Mouse (Mus musculus) left cerebral cortex, adult 6 months (tissue): ENCODE data around the gene Pitpnb. TPM values are rescaled to one million over a fixed set of nuclear protein-coding genes. Genes with fewer than 3 reads are reported as not detected.

Experiments used
- long read RNA-seq, 2 experiments: library from polyadenylated mRNA; unstranded; transcript quantifications; one replicate each; pipeline ENCODE4 v2.0.0; 2019 to 2020
- polyA plus RNA-seq: library from polyadenylated mRNA; unstranded; fragments of <200 nt; fragmentation: Nextera tagmentation; gene quantifications from 2 replicates; pipeline ENCODE4 v1.2.3, GENCODE M21; 2021

Gene Pitpnb
- 74.6 and 97.1 TPM in 2 replicates for polyA plus RNA-seq
- long read RNA-seq, experiment 1, partial matches to known transcripts = 30 of 1,056 reads
- long read RNA-seq, experiment 1, other reads (novel, unspliced or antisense) = 1,026 of 1,056 reads
- long read RNA-seq, experiment 2, partial matches to known transcripts = 30 of 152 reads
- long read RNA-seq, experiment 2, other reads (novel, unspliced or antisense) = 122 of 152 reads

GRCm38 (mm10) chr5:111330417-111331098 lies at the start of gene Pitpnb:
TSS of gene Pitpnb (plus strand) at chr5:111330763.

GRCm38 (mm10) chr5:111416591-111417374 lies 86.2 kb downstream of the Pitpnb start, which contains the start of gene Mn1:
TSS of gene Mn1 (plus strand) at chr5:111417362.

Other genes starting within 250 kb of the Pitpnb start
- 31.3 and 32.0 TPM in 2 replicates for gene Mn1, start 86.6 kb downstream of the Pitpnb start, polyA plus RNA-seq